Mouse (Mus musculus) liver, embryonic 12.5 days (tissue): ENCODE measurements at regions not wholly inside any gene's neighbourhood (a gene's known extent, or its start where the extent isn't known, plus 50 kb on each side); places are given as distances from the start of the nearest gene placed in this dataset.

Experiments
- ATAC-seq: fragments of 200-750 bp; cut with Nextera tagmentation; 2 replicates; pipeline ENCODE4 v1.8.0; 2017; ENCODE audit warnings: moderate number of reproducible peaks, mild to moderate bottlenecking, moderate library complexity
- H3K27ac ChIP-seq: fragments of 300-500 bp; sonication (generic); 2 replicates; pipeline ENCODE4 v1.5.1; 2016; ENCODE audit warnings: mild to moderate bottlenecking
- H3K27me3 ChIP-seq: fragments of 300-500 bp; sonication (generic); replicated peaks from 2 replicates; pipeline ENCODE4 v1.6.1; 2016; ENCODE audit warnings: mild to moderate bottlenecking, moderate library complexity
- H3K36me3 ChIP-seq: fragments of 300-500 bp; sonication (generic); 2 replicates; pipeline ENCODE4 v1.6.1; 2016; ENCODE audit warnings: mild to moderate bottlenecking, moderate library complexity
- H3K4me1 ChIP-seq: fragments of 300-500 bp; sonication (generic); 2 replicates; pipeline ENCODE4 v1.6.1; 2016
- H3K4me2 ChIP-seq: fragments of 300-500 bp; sonication (generic); 2 replicates; pipeline ENCODE4 v1.6.1; 2016; ENCODE audit warnings: mild to moderate bottlenecking, moderate library complexity
- H3K4me3 ChIP-seq: fragments of 300-500 bp; sonication (generic); 2 replicates; pipeline ENCODE4 v1.5.1; 2016; ENCODE audit warnings: mild to moderate bottlenecking, moderate library complexity
- H3K9ac ChIP-seq: fragments of 300-500 bp; sonication (generic); 2 replicates; pipeline ENCODE4 v1.6.1; 2016; ENCODE audit warnings: mild to moderate bottlenecking, moderate library complexity
- H3K9me3 ChIP-seq: fragments of 300-500 bp; sonication (generic); replicated peaks from 2 replicates; pipeline ENCODE4 v1.6.1; 2016; ENCODE audit warnings: mild to moderate bottlenecking, moderate library complexity
- WGBS: fragments of 180-500 bp; shearing (Covaris S2); methylation state at CpG from one replicate; pipeline ENCODE4 v1.1.7; 2016; ENCODE audit not compliant: insufficient replicate concordance; 5-methylcytosine and 5-hydroxymethylcytosine counted together

DNA sequence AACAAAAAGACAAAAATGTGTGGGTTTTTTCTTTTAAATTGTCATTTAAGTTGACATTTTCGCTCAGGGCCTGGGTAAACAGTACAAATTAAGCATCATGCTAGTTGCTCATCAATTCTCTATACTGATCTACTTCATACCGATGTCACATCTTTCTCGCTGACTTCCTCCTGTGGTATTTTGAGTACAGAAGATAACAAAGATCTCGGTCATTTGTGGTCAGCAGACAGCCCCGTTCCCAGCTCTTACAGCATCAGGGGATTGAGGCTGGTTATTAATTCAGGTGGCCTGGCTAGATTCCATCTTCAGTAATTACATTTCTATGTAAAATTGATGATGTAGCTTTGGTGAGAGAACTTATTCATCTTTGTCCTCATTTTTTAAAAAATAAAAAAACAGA is 483.6 kb upstream of the Gm11114 start:
- Histone ChIP-seq H3K36me3 (no peaks in the 10 kb centered on the region), H3K9me3 (no peaks in the 10 kb centered on the region), H3K27me3 (no peaks in the 10 kb centered on the region), H3K27ac (no peak overlapping the region), H3K4me1 (no peaks in the 10 kb centered on the region), H3K9ac (no peak overlapping the region), H3K4me2 (no peak overlapping the region), H3K4me3 (no peak overlapping the region)
- WGBS, result 18% methylated on average over 5 of the region's 5 CpGs
- ATAC-seq, result no peak

- no peaks in the 10 kb centered on the region for H3K36me3 ChIP-seq
- 54% methylated on average over 2 of the region's 2 CpGs for WGBS
- H3K9me3 ChIP-seq, result no peaks in the 10 kb centered on the region
- H3K4me1 ChIP-seq, result no peaks in the 10 kb centered on the region
- no peak overlapping the region for H3K9ac ChIP-seq
- no peaks in the 10 kb centered on the region for H3K27me3 ChIP-seq
- H3K4me2 ChIP-seq, result no peak overlapping the region
- no peak for ATAC-seq
- no peak overlapping the region for H3K4me3 ChIP-seq
- H3K27ac ChIP-seq, result no peak overlapping the region
These were observed 481.9 kb upstream of the Gm11114 start for GRCm38 (mm10) chr9:84830639-84831038.

- no peak for ATAC-seq
- Histone ChIP-seq H3K4me1 (no peaks in the 10 kb centered on the region), H3K4me3 (no peak overlapping the region), H3K27ac (no peak overlapping the region), H3K36me3 (no peaks in the 10 kb centered on the region), H3K9ac (no peak overlapping the region), H3K4me2 (no peak overlapping the region), H3K27me3 (no peaks in the 10 kb centered on the region), H3K9me3 (no peaks in the 10 kb centered on the region)
- WGBS, result 75% methylated on average over 1 of the region's 1 CpGs
These were observed 475.1 kb upstream of the Gm11114 start for GRCm38 (mm10) chr9:84837498-84837897.

DNA sequence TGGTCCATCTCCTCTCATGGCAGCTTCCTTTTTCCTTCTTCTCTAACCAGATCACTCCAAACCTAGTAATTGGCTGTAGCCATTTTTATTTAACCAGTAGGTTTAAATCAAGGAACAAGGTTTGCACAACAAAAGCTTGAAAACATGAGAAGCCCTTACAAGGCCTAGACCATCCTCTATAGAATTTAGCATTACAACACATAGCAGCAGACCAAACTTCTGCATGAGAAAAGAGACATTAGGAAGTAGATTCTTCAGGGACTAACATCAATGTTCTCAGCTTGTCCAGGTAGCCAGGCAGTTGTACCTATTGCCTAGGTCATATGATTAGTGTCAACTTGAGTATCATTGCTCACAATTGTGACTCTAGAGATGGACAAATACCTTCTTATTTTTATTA is 468.6 kb upstream of the Gm11114 start:
- Histone ChIP-seq H3K4me2 (no peak overlapping the region), H3K27ac (no peak overlapping the region), H3K9ac (no peak overlapping the region), H3K36me3 (no peaks in the 10 kb centered on the region), H3K4me3 (no peak overlapping the region), H3K4me1 (no peaks in the 10 kb centered on the region), H3K27me3 (no peaks in the 10 kb centered on the region), H3K9me3 (no peaks in the 10 kb centered on the region)
- no peak for ATAC-seq

GRCm38 (mm10) chr9:84861600-84861999 is 451.0 kb upstream of the Gm11114 start:
- WGBS, result 71% methylated on average over 6 of the region's 6 CpGs
- Histone ChIP-seq H3K9ac (no peak overlapping the region), H3K36me3 (no peaks in the 10 kb centered on the region), H3K4me3 (no peak overlapping the region), H3K4me2 (no peak overlapping the region), H3K9me3 (no peaks in the 10 kb centered on the region), H3K27me3 (no peaks in the 10 kb centered on the region), H3K4me1 (no peaks in the 10 kb centered on the region), H3K27ac (no peak overlapping the region)
- ATAC-seq, result no peak

- Histone ChIP-seq H3K4me2 (no peak overlapping the region), H3K4me3 (no peak overlapping the region), H3K4me1 (no peaks in the 10 kb centered on the region), H3K9me3 (no peaks in the 10 kb centered on the region), H3K27me3 (no peaks in the 10 kb centered on the region), H3K9ac (no peak overlapping the region), H3K36me3 (no peaks in the 10 kb centered on the region), H3K27ac (no peak overlapping the region)
- WGBS, result 71% methylated on average over 5 of the region's 5 CpGs
- ATAC-seq, result no peak
These were observed 449.1 kb upstream of the Gm11114 start for GRCm38 (mm10) chr9:84863431-84863830.

DNA sequence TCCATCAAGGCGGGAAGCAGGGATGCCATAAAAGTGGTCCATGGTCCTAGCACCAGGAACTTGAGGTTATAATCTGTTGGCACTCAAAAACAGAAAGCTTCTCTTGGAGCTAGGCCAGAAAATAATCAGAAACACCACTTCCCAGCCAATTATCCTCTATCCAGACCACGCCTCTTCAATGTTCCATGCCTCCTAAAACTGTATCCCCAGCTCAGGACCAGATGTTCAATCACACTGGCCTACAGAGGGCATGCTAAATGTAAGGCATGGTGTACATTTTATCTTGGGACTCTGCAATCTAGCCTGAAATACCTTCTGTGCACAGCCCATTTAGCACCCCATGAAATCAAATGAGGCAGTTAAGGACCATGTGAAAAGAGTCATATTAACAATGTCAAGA is 418.4 kb upstream of the Gm11114 start:
- Histone ChIP-seq H3K9me3 (no peaks in the 10 kb centered on the region), H3K36me3 (no peaks in the 10 kb centered on the region), H3K4me3 (no peak overlapping the region), H3K4me1 (no peaks in the 10 kb centered on the region), H3K27me3 (no peaks in the 10 kb centered on the region), H3K9ac (no peak overlapping the region), H3K27ac (no peak overlapping the region), H3K4me2 (no peak overlapping the region)
- ATAC-seq, result no peak
- 53% methylated on average over 2 of the region's 2 CpGs for WGBS

GRCm38 (mm10) chr9:84896073-84896472 is 416.5 kb upstream of the Gm11114 start:
- H3K36me3 ChIP-seq, result no peaks in the 10 kb centered on the region
- 55% methylated on average over 2 of the region's 2 CpGs for WGBS
- no peaks in the 10 kb centered on the region for H3K27me3 ChIP-seq
- H3K27ac ChIP-seq, result no peak overlapping the region
- no peak overlapping the region for H3K4me2 ChIP-seq
- no peak for ATAC-seq
- H3K4me1 ChIP-seq, result no peaks in the 10 kb centered on the region
- no peak overlapping the region for H3K9ac ChIP-seq
- H3K9me3 ChIP-seq, result no peaks in the 10 kb centered on the region
- no peak overlapping the region for H3K4me3 ChIP-seq

DNA sequence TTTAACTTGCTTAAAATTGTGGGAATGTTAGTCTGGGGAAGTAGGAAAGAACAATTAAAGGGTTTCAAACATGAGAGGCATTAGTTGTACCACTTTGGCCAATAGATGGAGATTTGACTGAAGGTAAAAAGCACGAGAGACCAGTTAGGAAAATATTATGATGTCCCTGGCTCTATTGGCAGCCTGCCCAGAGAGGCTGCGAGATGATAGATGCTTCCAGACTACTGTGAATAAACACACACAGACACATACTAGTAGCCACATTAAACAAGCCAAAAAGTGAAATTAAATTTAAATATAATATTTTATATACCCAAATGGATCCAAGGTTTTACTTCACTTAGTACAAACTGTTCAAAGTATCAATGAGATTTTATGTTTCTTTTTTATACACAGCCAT is 411.9 kb upstream of the Gm11114 start:
- no peaks in the 10 kb centered on the region for H3K9me3 ChIP-seq
- no peak overlapping the region for H3K4me3 ChIP-seq
- H3K9ac ChIP-seq, result no peak overlapping the region
- no peaks in the 10 kb centered on the region for H3K36me3 ChIP-seq
- no peak for ATAC-seq
- no peak overlapping the region for H3K27ac ChIP-seq
- H3K4me1 ChIP-seq, result no peaks in the 10 kb centered on the region
- 39% methylated on average over 2 of the region's 2 CpGs for WGBS
- H3K27me3 ChIP-seq, result no peaks in the 10 kb centered on the region
- no peak overlapping the region for H3K4me2 ChIP-seq

GRCm38 (mm10) chr9:84906244-84906643 is 406.3 kb upstream of the Gm11114 start:
- H3K4me2 ChIP-seq, result no peak overlapping the region
- WGBS, result 71% methylated on average over 3 of the region's 3 CpGs
- H3K36me3 ChIP-seq, result no peaks in the 10 kb centered on the region
- no peak for ATAC-seq
- no peak overlapping the region for H3K9ac ChIP-seq
- H3K4me3 ChIP-seq, result no peak overlapping the region
- H3K27me3 ChIP-seq, result no peaks in the 10 kb centered on the region
- H3K4me1 ChIP-seq, result no peaks in the 10 kb centered on the region
- H3K9me3 ChIP-seq, result no peaks in the 10 kb centered on the region
- H3K27ac ChIP-seq, result no peak overlapping the region

- Histone ChIP-seq H3K27ac (no peak overlapping the region), H3K4me2 (no peak overlapping the region), H3K9ac (no peak overlapping the region), H3K4me3 (no peak overlapping the region), H3K9me3 (no peaks in the 10 kb centered on the region), H3K27me3 (no peaks in the 10 kb centered on the region), H3K36me3 (no peaks in the 10 kb centered on the region), H3K4me1 (no peaks in the 10 kb centered on the region)
- no peak for ATAC-seq
- WGBS, result 73% methylated on average over 1 of the region's 1 CpGs
These were observed 399.3 kb upstream of the Gm11114 start for GRCm38 (mm10) chr9:84913321-84913720.

GRCm38 (mm10) chr9:84922306-84922705 is 390.3 kb upstream of the Gm11114 start:
- Histone ChIP-seq H3K4me3 (no peak overlapping the region), H3K27me3 (no peaks in the 10 kb centered on the region)
- WGBS, result 61% methylated on average over 4 of the region's 4 CpGs

GRCm38 (mm10) chr9:84923966-84924365 is 388.6 kb upstream of the Gm11114 start:
- no peak overlapping the region for H3K9ac ChIP-seq
- no peak overlapping the region for H3K4me3 ChIP-seq
- H3K9me3 ChIP-seq, result no peaks in the 10 kb centered on the region
- H3K27me3 ChIP-seq, result no peaks in the 10 kb centered on the region
- no peak overlapping the region for H3K27ac ChIP-seq
- no peaks in the 10 kb centered on the region for H3K36me3 ChIP-seq
- ATAC-seq, result no peak
- 69% methylated on average over 8 of the region's 8 CpGs for WGBS
- H3K4me2 ChIP-seq, result no peak overlapping the region
- H3K4me1 ChIP-seq, result no peaks in the 10 kb centered on the region

More at GRCm38 (mm10) chr9:84922306-84922705, 390.3 kb upstream of the Gm11114 start:
- no peaks in the 10 kb centered on the region for H3K4me1 ChIP-seq
- H3K9me3 ChIP-seq, result no peaks in the 10 kb centered on the region
- H3K27ac ChIP-seq, result no peak overlapping the region
- H3K4me2 ChIP-seq, result no peak overlapping the region
- H3K9ac ChIP-seq, result no peak overlapping the region
- no peaks in the 10 kb centered on the region for H3K36me3 ChIP-seq
- ATAC-seq, result no peak
